Mouse (Mus musculus) stomach, postnatal 0 days (tissue): ENCODE measurements at regions not wholly inside any gene's neighbourhood (a gene's known extent, or its start where the extent isn't known, plus 50 kb on each side); places are given as distances from the start of the nearest gene placed in this dataset.
A peak's percentile ranks its signal among the peaks of the same experiment; 100 is the strongest.

ENCODE experiments used
- ATAC-seq: fragments of 200-750 bp; cut with Nextera tagmentation; 2 replicates; pipeline ENCODE4 v1.8.0; 2017; ENCODE audit not compliant: low FRiP score, low TSS enrichment
- DNase-seq: peaks from one replicate; pipeline ENCODE4 v3.0.0-alpha.2; 2016; ENCODE audit warnings: low spot score
- H3K27ac ChIP-seq: fragments of 300-500 bp; sonication (generic); replicated peaks from 2 replicates; pipeline ENCODE4 v1.5.1; 2014; ENCODE audit warnings: mild to moderate bottlenecking, control low read depth
- H3K27me3 ChIP-seq: fragments of 300-500 bp; sonication (generic); 2 replicates; pipeline ENCODE4 v1.6.1; 2014; ENCODE audit warnings: low read length; ENCODE audit not compliant: control insufficient read depth, insufficient read depth
- H3K36me3 ChIP-seq: fragments of 300-500 bp; sonication (generic); 2 replicates; pipeline ENCODE4 v1.6.1; 2014; ENCODE audit warnings: low read length, mixed read lengths; ENCODE audit not compliant: control insufficient read depth, insufficient read depth
- H3K4me1 ChIP-seq: fragments of 300-500 bp; sonication (generic); replicated peaks from 2 replicates; pipeline ENCODE4 v1.6.1; 2014; ENCODE audit warnings: antibody characterized with exemption; ENCODE audit not compliant: control insufficient read depth, insufficient read depth
- H3K4me2 ChIP-seq: fragments of 300-500 bp; sonication (generic); replicated peaks from 2 replicates; pipeline ENCODE4 v1.6.1; 2014; ENCODE audit warnings: low read depth, mild to moderate bottlenecking, control low read depth, moderate library complexity
- H3K4me3 ChIP-seq: fragments of 300-500 bp; sonication (generic); 2 replicates; pipeline ENCODE4 v1.5.1; 2014; ENCODE audit warnings: low read depth, low read length, control low read depth
- H3K9ac ChIP-seq: fragments of 300-500 bp; sonication (generic); 2 replicates; pipeline ENCODE4 v1.6.1; 2014; ENCODE audit warnings: mild to moderate bottlenecking, low read length, control low read depth, mixed read lengths
- H3K9me3 ChIP-seq: fragments of 300-500 bp; sonication (generic); 2 replicates; pipeline ENCODE4 v1.6.1; 2016; ENCODE audit warnings: low read length; ENCODE audit not compliant: control insufficient read depth
- CTCF ChIP-seq: IDR thresholded peaks from 2 replicates; pipeline ENCODE4 v1.5.1; 2016; ENCODE audit warnings: antibody characterized with exemption, low read depth, mild to moderate bottlenecking, moderate library complexity
- EP300 ChIP-seq: optimal IDR thresholded peaks from 2 replicates; pipeline ENCODE3; 2016; ENCODE audit warnings: antibody characterized with exemption
- WGBS: fragments of 180-500 bp; shearing (Covaris S2); extraction: QIAGEN DNeasy Blood & Tissue Kit; methylation state at CpG from one replicate; pipeline ENCODE4 v1.1.7; 2014; 5-methylcytosine and 5-hydroxymethylcytosine counted together

GRCm38 (mm10) chr12:13011023-13011761 is 69.5 kb upstream of the Mycn start:
- 83% methylated on average over 9 of the region's 9 CpGs for WGBS

GRCm38 (mm10) chr12:13010405-13010804 is 68.7 kb upstream of the Mycn start:
- no peaks in the 10 kb centered on the region for H3K27me3 ChIP-seq
- ATAC-seq (no peak), DNase-seq (no peak)
- H3K4me3 ChIP-seq: no peak overlapping the region
- no peaks in the 10 kb centered on the region for H3K9me3 ChIP-seq
- no peak overlapping the region for H3K9ac ChIP-seq
- H3K4me2 ChIP-seq: no peak overlapping the region
- H3K27ac ChIP-seq: no peak overlapping the region
- WGBS: 82% methylated on average over 3 of the region's 3 CpGs
- no peaks in the 10 kb centered on the region for H3K4me1 ChIP-seq
- TF ChIP-seq CTCF (no peak), EP300 (no peak)
- no peaks in the 10 kb centered on the region for H3K36me3 ChIP-seq

More at GRCm38 (mm10) chr12:13011023-13011761, 69.5 kb upstream of the Mycn start:
- H3K4me1 ChIP-seq: no peaks in the 10 kb centered on the region
- no peak overlapping the region for H3K4me3 ChIP-seq
- no peak overlapping the region for H3K9ac ChIP-seq
- H3K4me2 ChIP-seq: no peak overlapping the region
- TF ChIP-seq EP300 (no peak), CTCF (no peak)
- ATAC-seq: no peak
- no peaks in the 10 kb centered on the region for H3K9me3 ChIP-seq
- H3K27ac ChIP-seq: no peak overlapping the region
- no peaks in the 10 kb centered on the region for H3K36me3 ChIP-seq
- no peak for DNase-seq
- H3K27me3 ChIP-seq: no peaks in the 10 kb centered on the region

- H3K9me3 ChIP-seq: no peaks in the 10 kb centered on the region
- H3K27me3 ChIP-seq: no peaks in the 10 kb centered on the region
- no peak overlapping the region for H3K9ac ChIP-seq
- no peak for ATAC-seq
- no peak overlapping the region for H3K27ac ChIP-seq
- no peak overlapping the region for H3K4me2 ChIP-seq
- no peaks in the 10 kb centered on the region for H3K36me3 ChIP-seq
- no peak for DNase-seq
- H3K4me1 ChIP-seq: no peaks in the 10 kb centered on the region
- H3K4me3 ChIP-seq: no peak overlapping the region
- TF ChIP-seq CTCF: peak; percentile 35; the same call in 1 of the 2 replicates
- TF ChIP-seq EP300: no peak
- 35% methylated on average over 2 of the region's 2 CpGs for WGBS
Observed at GRCm38 (mm10) chr12:13009470-13009869, 67.8 kb upstream of the Mycn start.

GRCm38 (mm10) chr12:13002703-13003102 is 61.0 kb upstream of the Mycn start:
- H3K4me1 ChIP-seq: no peaks in the 10 kb centered on the region
- H3K27me3 ChIP-seq: no peaks in the 10 kb centered on the region
- DNase-seq: no peak
- no peak overlapping the region for H3K4me3 ChIP-seq
- no peaks in the 10 kb centered on the region for H3K9me3 ChIP-seq
- no peaks in the 10 kb centered on the region for H3K36me3 ChIP-seq
- WGBS: 69% methylated on average over 3 of the region's 3 CpGs
- no peak overlapping the region for H3K27ac ChIP-seq
- no peak overlapping the region for H3K9ac ChIP-seq
- no peak for TF ChIP-seq EP300
- no peak for TF ChIP-seq CTCF
- H3K4me2 ChIP-seq: no peak overlapping the region
- no peak for ATAC-seq

GRCm38 (mm10) chr12:13002069-13002590 is 60.4 kb upstream of the Mycn start:
- no peak for ATAC-seq
- no peaks in the 10 kb centered on the region for H3K4me1 ChIP-seq
- no peak for TF ChIP-seq CTCF
- TF ChIP-seq EP300: no peak

GRCm38 (mm10) chr12:12995974-12996361 is 54.3 kb upstream of the Mycn start:
- Histone ChIP-seq H3K4me3 (no peak overlapping the region), H3K9me3 (no peaks in the 10 kb centered on the region), H3K4me1 (no peaks in the 10 kb centered on the region), H3K9ac (no peak overlapping the region), H3K27me3 (no peaks in the 10 kb centered on the region), H3K36me3 (no peaks in the 10 kb centered on the region), H3K4me2 (no peak overlapping the region), H3K27ac (no peak overlapping the region)
- ATAC-seq: no peak
- WGBS: 67% methylated on average over 9 of the region's 9 CpGs
- DNase-seq: no peak
- TF ChIP-seq CTCF: no peak
- TF ChIP-seq EP300: no peak

More at GRCm38 (mm10) chr12:13002069-13002590, 60.4 kb upstream of the Mycn start:
- DNase-seq: no peak
- 82% methylated on average over 6 of the region's 6 CpGs for WGBS
- Histone ChIP-seq H3K27ac (no peak overlapping the region), H3K27me3 (no peaks in the 10 kb centered on the region), H3K9ac (no peak overlapping the region), H3K36me3 (no peaks in the 10 kb centered on the region), H3K4me2 (no peak overlapping the region), H3K9me3 (no peaks in the 10 kb centered on the region), H3K4me3 (no peak overlapping the region)
